Mouse (Mus musculus): ENCODE data around the gene Rpl37a. TPM values are rescaled to one million over a fixed set of nuclear protein-coding genes. Genes with fewer than 3 reads are reported as not detected.

Rpl37a gene
- polyA plus RNA-seq, 1 experiment from 2014 or later = 2,237 TPM

DNA sequence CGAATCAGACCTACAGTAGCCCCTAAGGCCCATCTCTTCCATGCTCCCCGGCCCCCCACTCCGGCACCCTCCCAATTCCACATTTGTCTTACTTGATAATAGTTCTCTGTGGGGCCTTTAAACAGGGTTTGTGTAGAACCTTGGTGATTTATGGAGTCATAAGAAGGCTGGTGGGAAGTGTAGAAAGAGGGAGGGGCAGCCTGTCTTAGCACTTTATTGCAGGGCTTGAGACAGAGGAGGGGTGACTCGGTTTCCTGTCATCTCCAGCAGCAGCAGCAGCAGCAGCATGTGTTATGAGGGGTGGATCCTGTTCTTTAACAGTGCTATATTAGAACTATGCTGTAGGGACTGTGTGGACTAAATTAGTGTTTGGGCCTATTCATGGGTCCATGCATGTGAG is 17.7 kb downstream of the Rpl37a start:
- no peak overlapping the region for H3K9ac ChIP-seq (replicated peaks; ENCODE audit: low read depth)
- H3K36me3 ChIP-seq (ENCODE audit: insufficient read depth, low read length) = no peaks in the 10 kb centered on the region
- H3K27me3 ChIP-seq (replicated peaks; ENCODE audit: insufficient read depth, low read length) = no peaks in the 10 kb centered on the region
- WGBS = 75% methylated on average over 4 of the region's 4 CpGs
- H3K27ac ChIP-seq (ENCODE audit: low read length) = no peak overlapping the region
- no peak overlapping the region for H3K4me2 ChIP-seq (replicated peaks; ENCODE audit: low read depth, low read length)
- ATAC-seq (no peak), DNase-seq (ENCODE audit: low spot score) (no peak)
- TF ChIP-seq CTCF (IDR thresholded peaks at IDR 0.05) = no peak
- no peak for TF ChIP-seq EP300 (IDR thresholded peaks at IDR 0.05)
- H3K4me1 ChIP-seq (ENCODE audit: insufficient read depth, low read depth, low read length) = no peaks in the 10 kb centered on the region
- no peaks in the 10 kb centered on the region for H3K9me3 ChIP-seq (ENCODE audit: low read length)
- H3K4me3 ChIP-seq (ENCODE audit: low read depth, low read length) = no peak overlapping the region

DNA sequence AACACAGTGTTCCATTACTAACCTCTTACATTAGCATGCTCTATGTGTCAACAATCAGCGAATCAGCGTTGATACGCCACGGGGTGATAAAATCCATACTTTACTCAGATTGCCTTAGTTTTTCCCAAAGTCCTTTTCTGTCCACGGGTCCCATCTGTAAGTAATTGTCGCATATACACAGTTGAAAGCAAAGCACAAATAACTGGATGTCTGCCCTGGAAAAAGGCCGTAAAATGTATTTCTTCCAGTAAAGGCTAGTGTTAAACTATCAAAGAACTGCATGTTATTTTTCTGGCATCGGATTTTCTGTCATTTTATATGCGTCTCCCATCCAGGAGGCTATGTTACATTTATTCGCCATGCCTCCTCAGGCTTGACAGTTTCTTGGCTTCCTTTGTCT is 19.0 kb downstream of the Rpl37a start:
- Histone ChIP-seq H3K4me3 (ENCODE audit: low read depth, low read length) (no peak overlapping the region), H3K9ac (replicated peaks; ENCODE audit: low read depth) (no peak overlapping the region), H3K9me3 (ENCODE audit: low read length) (no peaks in the 10 kb centered on the region), H3K4me1 (ENCODE audit: insufficient read depth, low read depth, low read length) (no peaks in the 10 kb centered on the region), H3K27ac (ENCODE audit: low read length) (no peak overlapping the region), H3K36me3 (ENCODE audit: insufficient read depth, low read length) (no peaks in the 10 kb centered on the region), H3K27me3 (replicated peaks; ENCODE audit: insufficient read depth, low read length) (no peaks in the 10 kb centered on the region), H3K4me2 (replicated peaks; ENCODE audit: low read depth, low read length) (no peak overlapping the region)
- no peak for TF ChIP-seq EP300 (IDR thresholded peaks at IDR 0.05)
- TF ChIP-seq CTCF (IDR thresholded peaks at IDR 0.05) = no peak
- no peak for ATAC-seq
- 73% methylated on average over 10 of the region's 10 CpGs for WGBS
- DNase-seq (ENCODE audit: low spot score) = no peak

DNA sequence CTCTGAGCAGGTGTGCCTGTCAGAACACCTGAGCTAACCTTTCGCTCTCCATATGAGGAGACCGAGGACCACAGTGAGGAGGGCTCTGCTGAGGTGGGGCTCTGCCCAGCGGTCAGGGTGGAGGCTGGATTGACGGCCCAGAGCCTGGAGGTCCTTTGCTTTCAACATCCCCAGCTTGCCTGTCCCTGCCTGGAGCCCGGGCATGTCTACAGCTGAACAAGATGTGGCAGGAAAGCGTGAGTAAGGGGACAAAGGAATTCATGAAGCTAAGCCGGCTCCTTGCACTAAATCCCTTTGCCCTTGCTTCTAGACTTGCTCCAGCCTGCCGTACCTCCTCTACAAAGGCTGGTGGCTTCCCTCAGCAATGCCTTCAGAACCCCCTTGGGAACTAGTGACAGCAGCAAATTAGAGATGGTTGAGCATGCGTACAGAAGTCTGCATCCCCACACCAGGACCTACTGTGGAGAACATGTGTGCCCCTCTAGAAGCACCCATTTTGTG is 22.2 kb downstream of the Rpl37a start:
- Histone ChIP-seq H3K4me3 (ENCODE audit: low read depth, low read length) (no peak overlapping the region), H3K27ac (ENCODE audit: low read length) (no peak overlapping the region), H3K9me3 (ENCODE audit: low read length) (no peaks in the 10 kb centered on the region), H3K4me2 (replicated peaks; ENCODE audit: low read depth, low read length) (no peak overlapping the region), H3K9ac (replicated peaks; ENCODE audit: low read depth) (no peak overlapping the region), H3K4me1 (ENCODE audit: insufficient read depth, low read depth, low read length) (no peaks in the 10 kb centered on the region), H3K36me3 (ENCODE audit: insufficient read depth, low read length) (no peaks in the 10 kb centered on the region), H3K27me3 (replicated peaks; ENCODE audit: insufficient read depth, low read length) (no peaks in the 10 kb centered on the region)
- DNase-seq (ENCODE audit: low spot score) (no peak), ATAC-seq (no peak)
- WGBS = 85% methylated on average over 9 of the region's 9 CpGs
- TF ChIP-seq EP300 (IDR thresholded peaks at IDR 0.05) (no peak), CTCF (IDR thresholded peaks at IDR 0.05) (no peak)

DNA sequence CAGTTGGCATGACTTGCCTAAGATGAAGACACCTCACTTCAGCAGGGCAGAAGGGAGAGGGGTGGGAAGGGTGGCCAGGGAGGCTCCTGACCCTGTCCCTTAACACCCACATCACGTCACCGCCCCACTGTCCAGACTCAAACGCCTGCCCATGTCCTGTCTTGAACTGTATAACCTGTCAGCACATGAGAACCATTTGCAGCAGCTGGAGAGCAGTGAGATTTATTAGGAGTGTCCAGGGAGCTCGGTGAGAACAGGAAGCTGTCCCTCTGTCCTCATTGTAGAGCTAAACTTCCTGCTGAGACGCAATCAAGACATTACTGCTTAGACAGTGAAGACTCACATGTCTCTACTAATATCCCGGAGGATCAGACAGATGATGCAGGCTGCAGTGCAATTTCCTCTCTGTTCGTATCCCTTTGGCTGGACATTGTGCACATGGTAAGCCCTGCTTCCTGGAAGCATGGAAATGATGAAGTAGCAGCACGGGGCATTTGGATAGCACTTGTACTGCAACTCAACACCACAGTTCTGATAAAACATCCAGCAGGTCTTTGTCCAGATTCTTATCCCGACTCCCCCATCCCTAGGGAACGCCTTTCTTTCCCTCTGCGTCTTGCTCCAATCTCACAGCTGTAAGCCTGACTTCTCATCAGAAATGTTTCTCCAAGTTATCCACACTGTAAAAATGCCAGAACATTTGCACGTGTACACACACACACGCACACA is 25.5 kb downstream of the Rpl37a start:
- DNase-seq (ENCODE audit: low spot score) (peak; percentile 40), ATAC-seq (peak; percentile 73)
- TF ChIP-seq EP300 (IDR thresholded peaks at IDR 0.05) (no peak), CTCF (IDR thresholded peaks at IDR 0.05) (no peak)
- H3K4me1 ChIP-seq (ENCODE audit: insufficient read depth, low read depth, low read length) = no peaks in the 10 kb centered on the region
- H3K27ac ChIP-seq (ENCODE audit: low read length) = no peak overlapping the region
- no peak overlapping the region for H3K9ac ChIP-seq (replicated peaks; ENCODE audit: low read depth)
- no peaks in the 10 kb centered on the region for H3K36me3 ChIP-seq (ENCODE audit: insufficient read depth, low read length)
- no peak overlapping the region for H3K4me2 ChIP-seq (replicated peaks; ENCODE audit: low read depth, low read length)
- WGBS = 26% methylated on average over 13 of the region's 13 CpGs
- no peak overlapping the region for H3K4me3 ChIP-seq (ENCODE audit: low read depth, low read length)
- H3K9me3 ChIP-seq (ENCODE audit: low read length) = no peaks in the 10 kb centered on the region
- no peaks in the 10 kb centered on the region for H3K27me3 ChIP-seq (replicated peaks; ENCODE audit: insufficient read depth, low read length)

DNA sequence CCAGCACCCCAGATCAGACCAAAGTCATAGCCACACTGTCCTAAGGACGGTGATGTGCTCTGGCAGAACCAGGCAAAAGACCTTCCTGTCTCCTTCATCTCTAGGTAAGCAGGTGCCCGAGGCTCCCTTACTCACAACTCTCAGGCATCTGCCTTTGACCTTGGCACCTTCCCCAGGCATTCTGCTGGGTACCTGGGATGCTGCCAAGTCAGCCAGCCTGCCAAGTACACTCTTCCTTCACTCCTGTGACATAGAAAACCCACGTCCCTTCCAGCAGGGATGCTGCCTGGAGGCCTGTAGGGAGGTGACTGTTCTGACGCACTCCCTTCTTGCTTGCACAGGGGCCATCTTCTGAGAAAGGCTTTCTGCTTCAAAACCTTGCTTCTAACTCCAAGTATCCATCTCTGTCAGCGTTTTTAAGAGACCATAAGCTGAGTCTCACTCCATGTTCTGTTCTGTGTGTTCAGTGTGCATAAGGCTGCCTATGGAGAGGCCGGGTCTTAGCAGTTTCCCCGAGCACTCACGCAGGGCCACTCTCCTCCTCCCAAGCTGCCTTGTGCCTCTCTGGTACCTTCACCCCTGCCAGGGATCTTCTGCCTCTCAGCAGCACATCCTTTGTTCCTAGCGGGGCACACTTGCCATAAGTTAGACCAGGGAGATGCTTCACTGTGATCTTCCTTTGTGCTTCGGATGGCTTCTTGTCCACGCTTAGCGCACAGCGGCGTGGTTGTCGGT is 28.0 kb downstream of the Rpl37a start:
- Histone ChIP-seq H3K9ac (replicated peaks; ENCODE audit: low read depth) (no peak overlapping the region), H3K4me2 (replicated peaks; ENCODE audit: low read depth, low read length) (no peak overlapping the region), H3K4me1 (ENCODE audit: insufficient read depth, low read depth, low read length) (no peaks in the 10 kb centered on the region), H3K4me3 (ENCODE audit: low read depth, low read length) (no peak overlapping the region), H3K27me3 (replicated peaks; ENCODE audit: insufficient read depth, low read length) (no peaks in the 10 kb centered on the region), H3K9me3 (ENCODE audit: low read length) (no peaks in the 10 kb centered on the region), H3K36me3 (ENCODE audit: insufficient read depth, low read length) (no peaks in the 10 kb centered on the region), H3K27ac (ENCODE audit: low read length) (no peak overlapping the region)
- ATAC-seq = peak; percentile 27
- TF ChIP-seq EP300 (IDR thresholded peaks at IDR 0.05) (no peak), CTCF (IDR thresholded peaks at IDR 0.05) (no peak)
- WGBS = 71% methylated on average over 15 of the region's 15 CpGs
- peak; percentile 52 for DNase-seq (ENCODE audit: low spot score)

DNA sequence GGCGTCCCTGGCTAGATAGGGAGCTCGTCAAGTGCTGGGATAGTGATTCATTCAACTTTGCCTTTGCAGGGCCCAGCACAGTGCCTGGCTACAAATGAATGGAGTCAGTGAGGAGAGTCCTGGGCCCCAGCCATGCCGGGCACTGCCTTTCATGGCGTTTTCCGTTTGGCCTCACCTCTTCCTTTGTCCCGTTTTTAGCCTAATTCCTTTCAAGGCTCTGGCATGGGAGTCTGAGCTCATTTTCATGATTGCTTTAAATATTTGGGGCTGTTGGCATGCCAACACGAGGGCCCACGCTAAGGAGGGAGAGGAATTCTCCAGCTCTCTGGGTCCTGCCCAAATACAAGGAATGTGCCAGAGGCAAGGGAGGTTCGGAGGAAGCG is 28.6 kb downstream of the Rpl37a start:
- H3K4me1 ChIP-seq (ENCODE audit: insufficient read depth, low read depth, low read length) = no peaks in the 10 kb centered on the region
- ATAC-seq (0 out of 2 replicates have a peak, but pooled peaks have one; percentile 37), DNase-seq (ENCODE audit: low spot score) (peak; percentile 21)
- no peak for TF ChIP-seq CTCF (IDR thresholded peaks at IDR 0.05)
- TF ChIP-seq EP300 (IDR thresholded peaks at IDR 0.05) = no peak
- 50% methylated on average over 10 of the region's 10 CpGs for WGBS
- H3K4me2 ChIP-seq (replicated peaks; ENCODE audit: low read depth, low read length) = no peak overlapping the region
- H3K27me3 ChIP-seq (replicated peaks; ENCODE audit: insufficient read depth, low read length) = no peaks in the 10 kb centered on the region
- no peak overlapping the region for H3K9ac ChIP-seq (replicated peaks; ENCODE audit: low read depth)
- H3K36me3 ChIP-seq (ENCODE audit: insufficient read depth, low read length) = no peaks in the 10 kb centered on the region
- H3K4me3 ChIP-seq (ENCODE audit: low read depth, low read length) = no peak overlapping the region
- H3K9me3 ChIP-seq (ENCODE audit: low read length) = no peaks in the 10 kb centered on the region
- no peak overlapping the region for H3K27ac ChIP-seq (ENCODE audit: low read length)

All from lung, postnatal 0 days (tissue).